Mouse (Mus musculus) lung, postnatal 4 days (tissue): ENCODE data around the gene Pnmt.

Experiments used
- DNase-seq, 2 experiments: peaks; one replicate each; pipeline ENCODE4 v3.0.0; 2021

Pnmt gene

DNA sequence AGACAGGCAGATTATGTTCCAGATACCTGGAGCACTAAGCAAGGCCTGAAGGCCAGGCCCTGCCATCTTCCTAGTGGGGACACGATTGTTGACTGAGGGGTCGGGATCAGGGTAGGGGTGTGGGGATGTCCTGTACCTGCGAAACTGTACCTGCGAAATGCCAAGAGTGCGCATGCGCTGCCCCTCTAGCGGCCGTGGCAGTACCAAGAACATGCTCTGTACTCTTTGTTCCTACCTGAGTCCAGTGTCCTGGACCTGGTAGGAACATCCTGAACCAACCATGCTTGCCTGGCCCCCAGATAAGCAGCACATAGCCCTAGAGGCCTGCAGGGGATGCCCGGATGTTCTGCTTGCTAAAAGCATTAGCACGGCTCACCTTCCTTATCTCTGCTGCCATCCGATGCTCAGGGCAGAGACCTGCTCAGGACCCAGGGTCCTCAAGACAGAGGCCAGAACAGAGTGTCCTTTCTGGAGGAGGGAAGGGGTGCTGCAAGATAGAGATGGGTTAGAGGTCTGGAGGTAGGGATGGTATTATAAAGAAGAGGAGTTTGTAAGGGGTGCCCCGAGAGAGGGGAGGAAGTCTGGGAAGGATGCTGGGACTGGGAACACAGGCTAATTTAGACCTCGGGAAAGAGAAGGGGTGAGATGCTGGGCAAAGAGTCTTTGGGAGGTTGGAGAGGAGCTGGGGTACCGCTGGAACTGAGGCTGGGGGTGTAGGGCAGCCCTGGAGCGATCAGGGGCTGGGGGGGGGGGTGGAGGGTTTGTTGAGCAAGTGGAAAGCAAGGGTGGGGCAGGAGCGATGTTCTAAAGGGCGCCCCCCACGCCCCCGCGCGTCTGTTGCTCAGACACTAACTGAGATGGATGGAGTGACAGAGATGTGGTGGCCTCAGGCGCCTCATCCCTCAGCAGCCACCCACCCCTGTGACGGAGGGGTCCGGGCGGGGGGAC is at the start of gene Pnmt:
TSS of gene Pnmt (plus strand) at position 813 of the 948 bp plus-strand sequence.
- peak in 1 of 2 experiments; percentile 15 for DNase-seq

DNA sequence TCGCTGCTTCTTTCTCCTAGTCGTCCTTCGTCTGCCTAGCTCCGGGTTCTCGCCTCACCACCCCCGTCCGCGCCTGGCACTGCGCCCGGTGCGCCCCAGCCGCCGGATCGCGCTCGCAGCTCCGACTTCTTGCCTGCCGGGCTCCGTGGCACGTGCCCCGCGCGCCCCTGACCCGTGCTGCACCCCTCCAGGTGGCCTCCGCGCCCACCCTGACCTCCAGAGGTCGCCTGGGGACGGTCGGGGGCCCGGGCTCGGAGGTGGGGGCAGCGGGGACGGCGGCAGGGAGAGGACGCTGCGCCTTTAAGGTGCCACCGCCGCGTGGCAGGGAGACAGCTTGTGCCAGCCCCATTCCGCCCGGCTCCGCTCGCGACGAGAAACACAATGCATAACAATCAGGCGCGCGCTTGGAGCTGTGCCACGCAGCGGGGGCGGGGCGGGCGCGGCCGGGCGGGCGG is 47.7 kb upstream of the Pnmt start:
- DNase-seq = peak; percentile 49 to 66

DNA sequence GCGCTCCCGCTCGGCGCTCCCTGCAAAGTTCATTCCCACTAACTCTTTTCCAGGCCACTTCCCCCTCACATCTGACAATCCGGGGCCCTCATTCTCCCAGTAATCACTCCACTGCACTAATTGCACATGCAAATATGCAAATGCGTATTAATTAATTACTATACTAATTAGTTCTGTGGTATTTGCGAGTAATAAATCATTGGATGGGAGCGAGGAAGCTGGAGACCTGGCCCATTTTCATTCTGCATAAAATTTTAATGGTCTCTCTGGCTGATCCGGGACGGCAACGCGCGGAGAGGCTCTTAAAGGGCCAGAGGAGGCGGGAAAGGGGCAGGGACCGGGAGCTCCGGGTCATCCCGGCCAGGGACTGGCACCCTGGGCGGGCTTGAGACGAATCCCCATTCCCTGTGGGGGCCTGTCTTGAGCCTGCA is 47.2 kb upstream of the Pnmt start:
- DNase-seq = no peak

DNA sequence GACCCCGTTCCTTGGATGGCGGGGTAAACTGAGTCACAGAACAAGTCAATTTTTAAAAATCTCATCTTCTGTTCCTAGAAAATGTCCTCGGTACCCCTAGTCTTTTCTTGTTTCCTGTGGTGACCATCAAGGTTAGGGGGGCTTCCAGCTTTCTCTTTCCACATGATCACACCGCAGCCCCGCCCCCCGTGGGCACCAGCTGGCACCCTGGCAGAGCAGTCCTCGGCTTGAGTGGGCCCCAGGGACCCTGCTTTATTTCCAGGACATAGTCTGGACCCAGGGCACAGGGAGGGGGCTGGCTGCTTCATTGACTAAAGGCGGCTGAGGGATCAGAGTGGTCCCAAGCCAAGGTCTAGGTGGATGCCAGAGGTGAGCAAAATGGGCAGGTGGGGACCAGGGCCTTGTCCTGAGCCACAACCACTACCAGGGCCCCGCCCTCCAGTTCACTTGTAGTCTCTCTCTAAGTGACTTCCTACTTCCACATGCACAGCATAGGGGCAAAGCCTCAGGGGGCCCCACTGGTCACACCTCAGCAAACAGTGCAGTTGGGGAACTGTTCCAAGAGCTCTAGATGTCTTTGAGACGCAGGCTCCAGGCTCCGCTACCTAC is 46.5 kb upstream of the Pnmt start:
- no peak for DNase-seq

DNA sequence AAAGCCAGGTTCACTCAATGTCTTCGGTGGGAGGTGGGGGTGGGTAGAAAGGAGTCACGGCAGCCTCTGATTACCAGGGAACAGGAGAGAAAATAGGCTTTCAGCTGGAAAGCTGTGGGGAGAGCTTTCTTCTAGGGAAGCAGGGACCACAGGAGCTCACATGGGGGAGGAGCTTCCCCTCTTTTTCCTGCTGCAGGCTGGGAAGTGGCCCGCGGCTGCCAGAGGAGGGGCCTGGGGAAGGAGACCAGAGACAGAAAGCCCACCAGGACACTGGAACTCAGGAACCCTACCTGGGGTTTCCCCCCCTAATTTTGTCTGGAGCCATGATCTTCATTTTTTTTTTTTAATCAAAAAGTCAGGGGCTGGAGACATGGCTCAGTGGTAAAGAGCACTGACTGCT is 45.7 kb upstream of the Pnmt start:
- no peak for DNase-seq

DNA sequence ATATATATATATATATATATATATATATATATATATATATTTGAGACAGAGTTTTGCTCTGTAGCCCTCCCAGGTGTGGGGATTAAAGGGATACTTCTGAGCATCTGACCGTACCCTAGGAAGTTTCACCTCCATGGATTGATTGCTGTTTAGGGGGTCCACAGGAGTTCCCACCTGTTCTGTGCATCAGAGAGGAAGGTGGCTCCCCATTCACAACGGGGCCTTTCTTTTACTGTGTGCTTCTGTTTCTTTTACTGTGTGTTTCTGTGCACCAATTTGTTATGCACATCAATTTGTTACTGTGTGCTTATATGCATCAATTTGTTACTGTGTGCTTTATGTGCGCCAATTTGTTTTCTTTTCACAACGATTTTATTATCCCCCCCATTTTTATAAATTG is 45.1 kb upstream of the Pnmt start:
- DNase-seq = no peak

DNA sequence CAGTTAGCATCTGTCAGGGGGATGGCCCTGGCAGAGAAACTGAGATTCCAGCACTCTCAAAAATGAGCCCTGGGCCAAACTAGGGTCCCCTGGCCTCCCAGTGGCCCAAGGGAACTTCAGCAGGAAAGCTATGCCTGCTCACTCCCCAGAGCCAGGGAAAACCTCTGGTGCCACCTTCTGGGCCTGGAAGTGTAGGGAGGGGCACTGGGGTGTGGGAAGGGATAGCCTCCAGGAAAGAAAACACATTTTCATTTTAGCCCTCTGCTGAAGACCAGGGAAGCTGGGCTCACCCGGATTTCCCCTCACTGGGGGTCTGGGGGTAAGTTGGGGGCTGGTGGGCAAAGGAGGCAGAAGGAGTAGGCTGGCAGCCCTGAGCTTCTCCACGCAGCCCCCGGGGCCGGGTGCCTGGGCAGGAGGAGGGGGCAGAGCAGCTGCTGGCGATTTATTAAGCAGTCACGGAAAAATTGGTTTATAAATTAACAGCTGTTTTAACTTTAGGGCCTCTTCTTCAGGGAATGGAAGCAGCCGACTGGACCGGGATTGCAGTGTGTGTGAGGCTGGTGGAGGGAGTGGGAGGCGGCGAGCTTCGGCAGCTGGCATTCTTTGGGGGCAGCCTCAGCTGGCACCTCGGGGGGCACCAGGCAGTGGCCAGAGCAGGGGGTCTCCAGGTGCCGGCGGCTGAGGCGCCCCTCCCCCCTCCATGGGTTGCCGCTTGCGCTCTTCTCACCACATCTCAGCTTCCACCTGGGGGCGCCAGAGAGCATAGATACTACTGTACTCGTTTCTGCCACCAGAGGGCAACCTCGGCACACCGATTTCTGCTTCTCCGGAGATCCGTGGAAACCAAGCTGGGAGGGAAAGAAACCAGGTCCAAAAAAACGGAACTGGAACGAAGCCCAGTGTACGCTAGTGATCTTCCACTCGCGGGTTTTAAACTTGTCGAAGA is 44.0 kb upstream of the Pnmt start:
- DNase-seq = peak; percentile 87 to 95

DNA sequence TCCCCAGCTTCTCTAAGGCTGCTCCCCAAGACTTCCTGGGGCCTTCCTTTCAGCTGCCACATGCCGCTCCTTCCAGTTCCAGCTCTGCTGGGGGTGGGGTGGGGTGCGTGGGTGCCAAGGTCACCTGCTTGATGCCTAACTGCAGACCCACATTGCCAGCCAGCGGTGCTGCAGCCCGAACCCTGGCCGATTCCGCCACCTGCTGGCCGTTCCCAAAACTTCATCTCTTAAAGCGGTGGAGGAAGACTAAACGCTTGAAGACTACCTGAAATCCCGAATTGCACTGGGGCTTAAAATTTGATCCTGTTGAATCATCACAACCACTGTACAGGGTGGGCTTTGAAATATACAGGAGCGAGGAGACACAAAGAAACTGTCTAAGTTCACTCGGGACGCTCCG is 41.0 kb upstream of the Pnmt start:
- peak; percentile 76 to 87 for DNase-seq

DNA sequence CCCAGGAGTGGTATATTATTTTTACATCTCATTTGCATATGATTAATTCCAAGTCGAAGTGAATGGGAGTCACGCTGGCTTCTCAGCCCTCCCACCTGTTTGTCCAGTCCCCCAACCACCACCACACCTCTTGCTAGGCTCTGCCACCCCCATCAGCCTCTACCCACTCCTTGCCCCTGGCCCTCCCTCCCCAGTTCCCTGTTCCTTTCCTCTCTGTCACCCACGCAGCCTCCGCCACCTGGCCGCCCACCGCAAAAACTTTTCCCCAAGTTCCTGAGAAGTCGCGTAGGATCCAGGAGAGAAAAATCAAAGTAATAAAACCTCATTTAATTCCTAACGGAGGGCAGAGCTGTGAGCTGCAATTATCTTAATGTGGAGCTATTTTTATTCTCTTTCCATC is 40.1 kb upstream of the Pnmt start:
- no peak for DNase-seq

DNA sequence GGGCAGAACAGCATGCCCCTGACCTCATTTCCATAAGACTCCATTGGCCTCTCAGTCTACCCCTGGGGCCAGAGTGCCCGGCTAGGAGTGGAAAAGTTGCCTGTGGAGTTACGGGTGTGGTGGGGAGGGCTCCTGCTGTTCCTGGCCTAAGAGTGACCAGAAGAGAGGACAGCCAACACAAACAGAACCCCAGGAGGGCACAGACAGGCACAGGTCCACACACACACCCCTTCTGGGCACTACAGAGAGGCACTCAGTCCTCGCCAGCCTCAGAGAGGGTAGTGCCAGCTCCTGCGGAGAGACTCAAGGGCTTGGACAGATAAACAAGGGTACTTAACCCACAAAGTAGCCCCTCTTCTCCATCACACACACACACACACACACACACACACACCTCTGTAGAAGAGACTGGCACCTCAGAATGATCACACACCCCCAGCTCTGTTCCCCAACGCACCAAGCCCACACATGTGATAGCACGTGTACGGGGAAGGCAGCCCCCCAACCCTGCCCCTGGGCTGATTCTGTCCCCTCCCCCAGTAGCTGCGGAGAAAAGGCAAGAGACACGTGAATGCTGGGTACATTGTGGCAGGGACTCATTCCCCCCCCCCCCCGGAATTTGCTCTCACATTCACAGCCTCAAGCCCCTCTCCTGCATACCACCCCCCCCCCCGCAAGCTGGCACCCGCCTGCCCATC is 38.7 kb upstream of the Pnmt start:
- DNase-seq = peak in 1 of 2 experiments; percentile 39

DNA sequence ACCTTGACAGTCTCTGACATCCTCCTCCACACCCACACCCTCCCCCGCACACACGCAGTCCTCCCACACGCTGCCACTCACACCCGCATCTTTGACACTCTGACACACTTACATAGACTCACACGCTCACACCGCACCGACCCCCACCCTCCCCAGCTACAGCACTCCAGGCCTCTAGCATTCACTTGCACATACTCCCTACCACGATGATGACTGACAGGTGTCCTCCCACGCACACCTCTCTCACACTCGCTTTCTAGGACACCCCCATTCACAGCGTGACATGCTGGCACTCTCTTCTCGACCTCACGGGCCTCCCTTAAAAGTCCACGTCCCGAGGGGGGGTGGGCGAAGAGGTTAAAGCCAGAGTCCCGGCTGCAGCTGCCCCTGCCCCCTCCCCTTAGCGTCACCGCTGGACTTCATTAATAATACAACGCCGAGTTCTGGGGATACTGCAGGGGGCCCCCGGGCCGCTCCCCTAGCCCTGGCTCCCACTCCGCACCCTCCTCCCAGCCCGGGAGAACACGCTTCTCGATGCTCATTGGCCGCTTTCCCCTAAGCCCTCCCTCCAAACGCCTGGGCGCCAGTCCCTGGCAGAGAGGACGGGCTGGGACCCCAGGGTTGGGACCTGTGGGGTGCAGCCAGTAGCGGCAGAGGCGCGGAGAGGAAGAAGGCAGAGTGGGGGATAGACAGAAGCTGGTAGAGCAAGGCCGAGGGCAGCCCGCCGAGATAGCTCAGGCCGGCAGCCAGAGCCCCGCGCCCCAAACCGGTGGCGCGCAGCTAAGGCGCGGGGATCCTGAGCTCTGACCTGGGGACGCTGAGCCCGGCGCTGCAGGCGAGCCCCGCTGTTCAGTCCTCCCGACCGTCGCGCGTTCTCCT is 37.9 kb upstream of the Pnmt start, which contains the start of gene Ppp1r1b:
TSS of gene Ppp1r1b (plus strand) at position 322 of the 879 bp plus-strand sequence.
- peak; percentile 54 to 61 for DNase-seq

DNA sequence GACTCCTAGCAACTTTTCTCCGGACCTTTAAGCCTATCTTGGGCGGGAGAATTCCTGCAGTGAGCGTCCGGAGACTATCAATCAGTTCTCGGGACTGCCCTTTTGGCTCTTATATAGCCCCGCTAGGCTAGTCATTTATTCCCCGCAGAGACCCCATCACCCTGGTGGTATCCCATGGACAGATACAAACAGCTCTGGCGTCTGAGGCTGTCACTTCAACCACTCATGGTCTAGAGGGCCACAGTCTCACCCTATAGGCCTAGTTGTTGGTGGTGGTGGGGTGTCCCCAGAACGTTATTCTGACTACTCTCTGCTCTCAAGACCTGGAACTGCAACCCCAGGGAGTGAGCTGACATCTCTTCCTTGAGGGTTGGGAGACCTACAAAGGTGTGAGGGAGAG is 36.9 kb upstream of the Pnmt start:
- DNase-seq = no peak

DNA sequence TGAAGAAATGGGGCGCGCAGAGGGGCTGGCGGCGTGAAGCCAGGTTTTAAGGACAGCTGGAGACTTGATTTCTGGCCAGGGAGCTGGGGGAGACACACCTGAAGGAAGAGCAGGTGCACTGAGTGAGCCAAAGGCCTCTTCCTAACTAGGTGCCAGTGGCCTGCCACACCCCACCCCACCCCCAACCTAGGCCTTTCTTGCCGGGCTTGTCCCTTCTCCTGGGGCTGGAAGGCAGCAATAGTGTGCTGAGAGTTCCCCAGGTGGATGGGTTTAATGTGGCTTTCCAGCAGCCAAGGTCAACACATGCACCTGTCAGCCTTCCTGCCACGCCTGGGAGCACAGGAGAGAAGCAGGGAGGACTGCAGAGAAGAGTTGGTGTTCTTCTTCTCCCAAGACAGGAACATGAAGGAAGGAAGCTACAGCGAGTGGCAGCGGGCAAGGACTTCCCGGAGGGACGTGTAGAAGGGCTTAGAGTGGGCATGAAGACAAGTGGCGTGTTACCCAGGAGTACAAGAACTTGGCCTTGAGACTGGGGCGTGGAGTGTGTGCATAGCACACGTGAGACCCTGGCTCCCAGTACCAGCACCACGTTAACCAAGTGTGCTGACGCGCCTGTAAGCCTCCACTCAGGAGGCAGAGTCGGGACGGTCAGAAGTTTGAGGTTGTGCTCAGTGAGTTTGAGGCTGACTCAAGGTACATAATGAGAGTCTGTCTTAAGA is 33.8 kb upstream of the Pnmt start:
- peak in 1 of 2 experiments; percentile 45 for DNase-seq

DNA sequence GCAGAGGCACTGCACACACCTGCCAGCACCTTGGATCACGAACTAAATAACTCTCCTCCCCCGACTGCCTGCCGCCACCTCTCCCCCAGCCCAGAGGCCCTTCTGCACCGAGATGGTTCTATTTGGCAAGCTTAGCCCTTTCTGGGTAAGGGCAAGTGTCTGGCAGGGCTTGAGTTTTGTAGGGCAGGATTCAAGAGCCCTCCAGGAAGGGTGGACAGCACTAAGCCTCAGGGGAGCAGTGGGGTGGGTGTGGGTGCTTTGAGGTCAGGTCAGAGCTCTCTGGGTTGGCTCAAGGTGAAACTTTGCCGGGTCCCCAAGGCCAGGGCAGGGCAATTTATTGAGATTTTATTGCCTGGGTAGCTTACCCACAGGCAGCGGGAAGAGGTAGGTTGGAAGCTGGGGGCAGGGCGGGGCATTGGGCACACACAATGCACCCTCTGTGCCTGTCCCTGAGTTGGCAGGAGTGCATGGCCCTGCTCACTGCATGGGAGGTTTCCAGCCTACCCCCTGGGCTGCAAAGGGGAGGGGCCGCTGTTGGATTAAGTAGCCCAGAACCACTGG is 32.5 kb upstream of the Pnmt start:
- peak in 1 of 2 experiments; percentile 74 for DNase-seq

DNA sequence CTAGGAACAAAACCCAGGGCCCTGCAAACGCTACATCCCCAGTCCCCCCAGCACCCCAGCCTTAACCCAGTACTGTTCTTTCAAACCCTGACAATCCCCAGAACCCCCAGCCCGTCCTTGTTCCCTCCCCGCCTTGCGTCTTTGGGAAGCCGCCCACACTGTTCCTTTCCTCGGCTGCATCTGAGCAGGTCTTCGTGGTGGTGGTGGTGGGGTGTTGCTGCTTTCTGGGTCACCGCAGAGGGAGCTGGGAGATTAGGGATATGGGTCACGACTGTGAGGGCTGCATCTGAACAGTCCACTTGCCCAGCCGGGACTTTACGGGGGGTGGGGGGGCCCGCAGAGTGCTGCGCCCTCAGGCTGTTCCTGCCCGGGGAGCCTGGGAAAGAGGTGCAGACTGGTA is 31.8 kb upstream of the Pnmt start:
- DNase-seq = no peak

DNA sequence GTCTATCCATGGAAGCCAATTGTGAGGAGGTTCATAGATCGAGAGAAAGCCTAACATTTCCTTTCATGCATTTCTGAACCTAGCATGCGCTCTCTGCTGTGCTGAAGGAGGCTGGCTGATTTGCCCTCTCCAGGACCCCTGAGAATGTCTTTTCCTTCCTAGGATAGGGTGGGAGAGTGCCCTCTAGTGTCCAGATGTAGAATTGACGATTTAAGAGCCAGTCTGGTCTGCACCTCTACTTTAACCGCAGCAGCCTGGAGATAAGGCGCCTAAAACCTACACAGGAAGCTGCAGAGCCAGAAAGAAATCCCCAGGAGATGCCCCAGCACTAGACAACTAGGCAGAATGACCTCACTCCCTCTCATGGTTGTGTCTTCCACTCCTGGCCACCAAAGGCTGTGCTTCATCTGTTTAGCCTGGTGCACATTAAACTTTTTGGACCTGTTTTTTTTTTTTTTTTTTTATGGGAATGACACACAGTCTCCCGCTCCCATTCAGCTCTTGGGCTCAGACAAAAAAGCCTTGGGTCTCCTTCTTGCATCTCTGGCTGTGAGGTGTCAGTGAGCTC is 30.4 kb upstream of the Pnmt start:
- DNase-seq = peak in 1 of 2 experiments; percentile 69

DNA sequence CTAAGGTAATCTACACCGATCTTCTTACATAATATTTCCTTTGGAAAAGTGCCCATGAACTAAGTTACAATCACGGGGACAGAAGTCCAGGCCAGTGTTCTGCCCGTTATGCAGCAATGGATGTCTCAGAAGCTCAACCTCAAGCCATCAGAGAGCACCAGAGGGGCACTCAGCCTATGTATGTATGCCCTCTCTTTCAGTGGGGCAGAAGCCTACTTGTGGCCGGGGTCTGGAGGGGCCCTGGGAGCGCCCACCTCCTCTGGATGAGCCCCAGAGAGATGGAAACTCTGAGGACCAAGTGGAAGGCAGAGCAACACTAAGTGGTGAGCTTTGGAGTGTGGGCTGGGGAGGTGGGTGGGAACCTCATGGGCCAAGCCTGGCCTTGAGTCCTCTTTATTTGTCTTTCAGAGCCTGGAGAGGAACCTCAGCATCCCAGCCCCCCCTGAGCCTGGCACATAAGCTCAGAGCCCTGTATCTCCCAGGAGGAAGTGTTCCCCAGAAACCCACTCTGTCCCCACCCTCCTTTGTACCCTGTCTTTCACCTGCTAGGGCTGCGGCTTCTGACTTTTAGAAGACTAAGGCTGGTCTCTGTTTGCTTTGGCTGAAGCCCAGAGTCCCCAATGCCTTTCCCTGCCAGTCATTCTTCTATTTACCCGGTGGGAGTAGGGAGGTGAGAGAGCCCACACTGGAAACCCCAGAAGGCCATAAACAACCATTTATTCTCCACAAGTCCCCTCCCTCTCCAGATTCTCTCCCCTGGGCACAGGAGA is 29.4 kb upstream of the Pnmt start:
- no peak for DNase-seq

DNA sequence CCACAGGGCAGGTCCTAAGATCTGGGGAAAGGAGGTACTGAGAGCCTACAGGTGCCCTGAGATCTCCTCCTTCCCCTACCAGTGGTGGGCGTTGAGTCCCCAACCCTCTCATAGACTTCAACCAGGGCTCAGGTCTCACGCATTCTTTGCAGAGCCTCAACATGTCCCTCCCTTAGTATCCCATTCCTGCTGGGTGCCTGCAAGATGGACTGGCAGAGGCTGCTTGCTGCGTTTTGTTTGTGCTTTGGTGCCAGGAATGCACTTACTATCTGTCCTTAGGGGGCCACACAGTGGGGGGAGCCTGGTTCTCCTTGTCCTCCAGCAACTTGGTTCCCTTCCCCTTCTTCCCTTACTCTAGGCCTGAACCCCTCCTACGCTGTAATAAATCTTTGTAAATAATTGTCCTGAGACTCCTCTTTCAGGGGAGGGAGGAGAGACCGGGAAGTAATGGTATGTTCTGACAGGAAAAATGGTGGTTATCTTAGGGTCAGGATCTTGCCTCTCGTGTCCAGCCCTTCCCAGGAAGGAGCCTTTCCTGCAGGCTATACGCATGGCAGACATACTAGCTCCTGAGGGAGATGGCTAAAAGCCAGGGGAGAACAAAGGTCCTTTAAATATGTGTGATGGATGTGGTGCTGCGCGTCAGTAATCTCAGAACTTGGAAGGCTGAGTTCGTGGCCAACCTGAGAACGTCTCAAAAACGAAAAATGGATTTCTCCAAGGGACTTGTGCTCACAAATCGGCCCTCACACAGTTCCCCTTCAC is 28.7 kb upstream of the Pnmt start:
- DNase-seq = peak in 1 of 2 experiments; percentile 57
